Mouse (Mus musculus): ENCODE measurements around the gene Klhl22.
A peak's percentile ranks its signal among the peaks of the same experiment; 100 is the strongest.
"Not testable (repeated sequence)": the region's sequence is repeated elsewhere in the genome, so short reads cannot be mapped to it uniquely, and the experiment has no call there.

Gene Klhl22

GRCm38 (mm10) chr16:17759344-17759773 is at the start of gene Klhl22:
TSS of gene Klhl22 (plus strand) at chr16:17759618.
- DNase-seq (ENCODE audit: low spot score in 2 of 2): peak; percentile 90 to 94

GRCm38 (mm10) chr16:17717791-17718190 is 41.6 kb upstream of the Klhl22 start:
- no peak for DNase-seq (ENCODE audit: low spot score in 2 of 2)

- DNase-seq (ENCODE audit: low spot score in 2 of 2): no peak
Measured at GRCm38 (mm10) chr16:17721114-17721808, 38.2 kb upstream of the Klhl22 start.

GRCm38 (mm10) chr16:17721822-17722460 is 37.5 kb upstream of the Klhl22 start:
- no peak for DNase-seq (ENCODE audit: low spot score in 2 of 2)

- DNase-seq (ENCODE audit: low spot score in 2 of 2): peak; percentile 86 to 91
Measured at GRCm38 (mm10) chr16:17722461-17723324, 36.7 kb upstream of the Klhl22 start.

- no peak for DNase-seq (ENCODE audit: low spot score in 2 of 2)
Measured at GRCm38 (mm10) chr16:17723325-17723626, 36.1 kb upstream of the Klhl22 start.

GRCm38 (mm10) chr16:17724448-17724847 is 35.0 kb upstream of the Klhl22 start:
- DNase-seq (ENCODE audit: low spot score in 2 of 2): no peak

GRCm38 (mm10) chr16:17727179-17727861 is 32.1 kb upstream of the Klhl22 start:
- DNase-seq (ENCODE audit: low spot score in 2 of 2): no peak

GRCm38 (mm10) chr16:17729974-17730373 is 29.4 kb upstream of the Klhl22 start:
- no peak for DNase-seq (ENCODE audit: low spot score in 2 of 2)

GRCm38 (mm10) chr16:17732021-17732420 is 27.4 kb upstream of the Klhl22 start:
- DNase-seq (ENCODE audit: low spot score in 2 of 2): no peak

- DNase-seq (ENCODE audit: low spot score in 2 of 2): no peak
Measured at GRCm38 (mm10) chr16:17732431-17732830, 27.0 kb upstream of the Klhl22 start.

- DNase-seq (ENCODE audit: low spot score in 2 of 2): no peak
Measured at GRCm38 (mm10) chr16:17732841-17733340, 26.5 kb upstream of the Klhl22 start, which contains the start of gene Med15. TSS of gene Med15 (minus strand) at chr16:17732891.

GRCm38 (mm10) chr16:17733646-17734045 is 25.8 kb upstream of the Klhl22 start:
- no peak for DNase-seq (ENCODE audit: low spot score in 2 of 2)

GRCm38 (mm10) chr16:17734872-17735271 is 24.5 kb upstream of the Klhl22 start:
- DNase-seq (ENCODE audit: low spot score in 2 of 2): not testable (repeated sequence)

- no peak for DNase-seq (ENCODE audit: low spot score in 2 of 2)
Measured at GRCm38 (mm10) chr16:17736156-17736555, 23.3 kb upstream of the Klhl22 start.

GRCm38 (mm10) chr16:17740080-17740479 is 19.3 kb upstream of the Klhl22 start:
- no peak for DNase-seq (ENCODE audit: low spot score in 2 of 2)

GRCm38 (mm10) chr16:17742810-17743209 is 16.6 kb upstream of the Klhl22 start:
- no peak for DNase-seq (ENCODE audit: low spot score in 2 of 2)

GRCm38 (mm10) chr16:17743279-17743678 is 16.1 kb upstream of the Klhl22 start:
- no peak for DNase-seq (ENCODE audit: low spot score in 2 of 2)

- no peak for DNase-seq (ENCODE audit: low spot score in 2 of 2)
Measured at GRCm38 (mm10) chr16:17744536-17744935, 14.9 kb upstream of the Klhl22 start.

GRCm38 (mm10) chr16:17745067-17745466 is 14.4 kb upstream of the Klhl22 start:
- DNase-seq (ENCODE audit: low spot score in 2 of 2): no peak

GRCm38 (mm10) chr16:17753001-17753400 is 6.4 kb upstream of the Klhl22 start:
- peak in 1 of 2 experiments; percentile 36 for DNase-seq (ENCODE audit: low spot score in 2 of 2)

GRCm38 (mm10) chr16:17753686-17754085 is 5.7 kb upstream of the Klhl22 start:
- no peak for DNase-seq (ENCODE audit: low spot score in 2 of 2)
